Comparison of ENCODE assay signal across 8 mouse cellular contexts in genomic region chr8:72746061-72746460, GRCm38 (mm10). TPM values are rescaled to one million over a fixed set of nuclear protein-coding genes. Genes with fewer than 3 reads are reported as not detected.
DNase-seq lines count a peak whose midpoint lies in the region; ATAC-seq and TF ChIP-seq lines count a peak whose summit lies in the region.

No protein-coding gene starts in this region.

- no peaks in the 10 kb centered on the region for H3K27me3 ChIP-seq in testis, adult 2 months (ENCODE audit: control insufficient read depth, insufficient read depth, low read length)
- H3K27me3 ChIP-seq in forebrain, embryonic 10.5 days (ENCODE audit: poor library complexity, severe bottlenecking) = no peaks in the 10 kb centered on the region
- no peaks in the 10 kb centered on the region for H3K27me3 ChIP-seq in limb, embryonic 11.5 days (ENCODE audit: control insufficient read depth, insufficient read depth, low read length)

- 50% methylated on average over 5 of the region's 5 CpGs for WGBS in forebrain, embryonic 10.5 days
- 50% methylated on average over 4 of the region's 5 CpGs for WGBS in limb, embryonic 11.5 days

- H3K4me1 ChIP-seq in testis, adult 2 months (ENCODE audit: control insufficient read depth, insufficient read depth, low read length) = peaks cover 3% of the 10 kb centered on the region; the same call in 1 of the 2 replicates
- H3K4me1 ChIP-seq in forebrain, embryonic 10.5 days = no peaks in the 10 kb centered on the region
- H3K4me1 ChIP-seq in limb, embryonic 11.5 days (ENCODE audit: control insufficient read depth, insufficient read depth, low read length) = no peaks in the 10 kb centered on the region

- H3K36me3 ChIP-seq in testis, adult 2 months (ENCODE audit: control insufficient read depth, insufficient read depth, low read length) = peaks cover 5% of the 10 kb centered on the region
- H3K36me3 ChIP-seq in forebrain, embryonic 10.5 days (replicated peaks) = peaks cover 100% of the 10 kb centered on the region
- H3K36me3 ChIP-seq in limb, embryonic 11.5 days (ENCODE audit: control insufficient read depth, insufficient read depth, low read length) = peaks cover 35% of the 10 kb centered on the region

- peak; percentile 66; the same call in 1 of the 2 replicates for TF ChIP-seq CTCF in testis, adult 2 months (IDR thresholded peaks at IDR 0.05; ENCODE audit: control insufficient read depth, insufficient read depth, insufficient replicate concordance, low read depth, low read length)
- peak; percentile 82 for TF ChIP-seq CTCF in brain, embryonic 14.5 days (IDR thresholded peaks at IDR 0.05; ENCODE audit: borderline replicate concordance, extremely low read depth, insufficient read depth, insufficient read length)

- no peak overlapping the region for H3K27ac ChIP-seq in testis, adult 2 months (ENCODE audit: control insufficient read depth, insufficient read depth, low read depth, low read length)
- H3K27ac ChIP-seq in forebrain, embryonic 10.5 days = no peak overlapping the region
- H3K27ac ChIP-seq in limb, embryonic 11.5 days (replicated peaks; ENCODE audit: low read depth, low read length) = no peak overlapping the region

- TF ChIP-seq POLR2A in testis, adult 2 months (IDR thresholded peaks at IDR 0.05; ENCODE audit: control insufficient read depth, low read depth, low read length) = no peak
- TF ChIP-seq POLR2A in brain, embryonic 14.5 days (IDR thresholded peaks at IDR 0.05; ENCODE audit: borderline replicate concordance, extremely low read depth, insufficient read depth, insufficient read length, poor library complexity, severe bottlenecking) = no peak

- DNase-seq in testis, postnatal 10 days (ENCODE audit: low spot score) = no peak
- DNase-seq in brain, embryonic 14.5 days (ENCODE audit: low read depth) = peak; percentile 60
- DNase-seq in forebrain, embryonic 10.5 days (ENCODE audit: extremely low spot score, low spot score) = peak; percentile 35
- peak; percentile 73 for DNase-seq in induced T-regulatory cell, adult 2 months (ENCODE audit: low read depth)
- DNase-seq in limb, embryonic 11.5 days (ENCODE audit: low spot score) = peak; percentile 53
- DNase-seq in MN1 (ENCODE audit: low spot score) = no peak

- no peak overlapping the region for H3K4me2 ChIP-seq in limb, embryonic 11.5 days (ENCODE audit: low read depth, severe bottlenecking)

- ATAC-seq in limb, embryonic 11.5 days (ENCODE audit: insufficient number of reproducible peaks, low FRiP score, low TSS enrichment, low read depth) = peak; percentile 46; the same call in 1 of the 2 replicates
- peak; percentile 46; the same call in 1 of the 2 replicates for ATAC-seq in neutrophil, adult 5-6 weeks (ENCODE audit: extremely low read depth, insufficient number of reproducible peaks, low FRiP score, poor library complexity, severe bottlenecking)

- H3K4me3 ChIP-seq in testis, adult 2 months (ENCODE audit: control insufficient read depth, low read depth, low read length) = no peak overlapping the region
- no peak overlapping the region for H3K4me3 ChIP-seq in forebrain, embryonic 10.5 days
- no peak overlapping the region for H3K4me3 ChIP-seq in limb, embryonic 11.5 days (ENCODE audit: low read depth, low read length)

- no peak overlapping the region for H3K9ac ChIP-seq in limb, embryonic 11.5 days (ENCODE audit: low read length)

- no peaks in the 10 kb centered on the region for H3K9me3 ChIP-seq in forebrain, embryonic 10.5 days
- no peaks in the 10 kb centered on the region for H3K9me3 ChIP-seq in limb, embryonic 11.5 days (ENCODE audit: control insufficient read depth, low read length)

RNA-seq across cellular contexts. Expression of gene F2rl3, which starts 15.6 kb away (rescaled TPM):
- polyA plus RNA-seq in testis, adult 2 months (2012; rRNA removed) = 0.30 and 0.46 TPM in 2 replicates
- 1.5 TPM in 2 replicates for polyA plus RNA-seq in brain, embryonic 14.5 days (2012; rRNA removed)
- polyA plus RNA-seq in forebrain, embryonic 10.5 days (2016; fragmentation: Nextera tagmentation; extraction: Ambion mirVana) = 2.0 and 2.7 TPM in 2 replicates
- polyA plus RNA-seq in limb, embryonic 11.5 days (2014; fragmentation: Nextera tagmentation; extraction: Ambion mirVana) = 1.1 and 1.7 TPM in 2 replicates
- total RNA-seq in neutrophil, adult 5-6 weeks (2017) = 0.49 and 0.70 TPM in 2 replicates

RNA-seq across cellular contexts. Expression of gene Sin3b, which starts 23.0 kb away (rescaled TPM):
- polyA plus RNA-seq in testis, adult 2 months (2012; rRNA removed) = 468 and 505 TPM in 2 replicates
- polyA plus RNA-seq in brain, embryonic 14.5 days (2012; rRNA removed) = 180 and 189 TPM in 2 replicates
- polyA plus RNA-seq in forebrain, embryonic 10.5 days (2016; fragmentation: Nextera tagmentation; extraction: Ambion mirVana) = 146 and 151 TPM in 2 replicates
- polyA plus RNA-seq in limb, embryonic 11.5 days (2014; fragmentation: Nextera tagmentation; extraction: Ambion mirVana) = 152 and 155 TPM in 2 replicates
- 124 and 128 TPM in 2 replicates for total RNA-seq in neutrophil, adult 5-6 weeks (2017)

Comparison
In these comparisons a context has a peak if more than half of its experiments do, and no peak if none do; other contexts are left out.
1. DNase-seq: peak in brain, embryonic 14.5 days (single experiment), forebrain, embryonic 10.5 days (single experiment), induced T-regulatory cell, adult 2 months (single experiment) and limb, embryonic 11.5 days (single experiment); none in testis, postnatal 10 days (single experiment) and MN1 (single experiment).